Mouse (Mus musculus): ENCODE data around the gene Ddx20.

DNA sequence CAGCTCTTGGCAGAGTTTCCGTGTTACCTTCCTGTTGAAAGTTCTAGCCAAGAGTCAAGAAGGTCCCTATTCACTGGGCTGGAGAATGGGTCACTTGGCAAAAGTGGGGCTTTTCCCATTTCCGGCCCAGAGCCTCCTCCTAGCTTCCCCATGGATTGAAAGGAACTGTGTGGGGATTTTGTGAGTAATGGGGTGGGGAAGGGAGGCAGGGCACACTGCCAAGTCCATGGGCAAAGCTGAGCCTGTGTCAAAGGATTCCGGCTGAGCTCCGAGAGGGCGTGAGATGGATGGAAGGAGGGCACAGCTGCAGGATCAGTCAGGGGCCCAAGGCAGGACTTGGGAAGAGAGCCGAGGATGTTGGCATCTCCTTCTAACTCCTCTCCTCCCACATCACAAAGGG lies 22.9 kb upstream of the Ddx20 start:
- no peak for TF ChIP-seq POLR2A (IDR thresholded peaks at IDR 0.05; ENCODE audit: borderline replicate concordance, insufficient read depth, low read length)
- no peak for TF ChIP-seq CTCF (IDR thresholded peaks at IDR 0.05; ENCODE audit: borderline replicate concordance, insufficient read depth, low read depth, low read length)

Measured in cerebellum, adult 2 months (tissue).